Mouse (Mus musculus): ENCODE results near the gene Slc22a17.

DNA sequence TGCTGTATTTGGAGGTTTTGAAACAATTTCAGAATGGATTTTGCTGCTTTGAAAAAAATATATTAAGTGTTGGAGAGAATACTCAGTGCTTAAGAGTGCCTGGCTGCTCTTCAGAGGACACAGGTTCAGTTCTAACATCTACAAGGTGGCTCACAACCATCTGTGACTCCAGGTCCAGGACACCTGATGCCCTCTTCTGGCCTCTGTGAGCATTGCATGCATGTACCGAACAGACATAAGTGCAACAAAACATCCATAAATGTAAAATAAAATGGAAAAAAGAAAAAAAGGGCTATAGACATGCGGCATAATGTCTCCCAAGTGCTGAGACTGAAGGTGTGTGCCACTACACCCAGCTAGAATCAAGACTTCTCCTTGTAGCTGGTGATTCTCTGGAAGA, 52.4 kb downstream of the Slc22a17 start:
- TF ChIP-seq CTCF (IDR thresholded peaks at IDR 0.05; ENCODE audit: borderline replicate concordance, extremely low read depth, insufficient read depth, insufficient read length) (peak; percentile 72; the same call in 1 of the 2 replicates), POLR2A (IDR thresholded peaks at IDR 0.05; ENCODE audit: borderline replicate concordance, extremely low read depth, insufficient read depth, insufficient read length, poor library complexity, severe bottlenecking) (no peak)

Data from brain, embryonic 14.5 days (tissue).